Mouse (Mus musculus) heart, embryonic 14.5 days (tissue): ENCODE measurements around the gene Gm21812. TPM values are rescaled to one million over a fixed set of nuclear protein-coding genes. Genes with fewer than 3 reads are reported as not detected.
"Not testable (repeated sequence)": the region's sequence is repeated elsewhere in the genome, so short reads cannot be mapped to it uniquely, and the experiment has no call there.

Source experiments
- ATAC-seq: fragments of 200-750 bp; cut with Nextera tagmentation; 2 replicates; pipeline ENCODE4 v1.8.0; 2017; ENCODE audit warnings: low read depth, moderate TSS enrichment; ENCODE audit not compliant: insufficient number of reproducible peaks, insufficient read depth, low FRiP score
- H3K27ac ChIP-seq, 2 experiments: fragments of 200-500 bp in 1 of 2; fragments of 300-500 bp in 1 of 2; sonication (generic) in 1 of 2; replicated peaks in 1 of 2; 2 replicates each; pipeline ENCODE4 v1.5.1; 2012 to 2014; ENCODE audit warnings: low read depth in 2 of 2, low read length in 2 of 2, control low read depth in 1 of 2, mild to moderate bottlenecking in 1 of 2, mixed read lengths in 1 of 2; ENCODE audit not compliant: control insufficient read depth in 1 of 2, insufficient read depth in 1 of 2
- H3K27me3 ChIP-seq: fragments of 300-500 bp; sonication (generic); 2 replicates; pipeline ENCODE4 v1.6.1; 2014; ENCODE audit warnings: mild to moderate bottlenecking, low read length, control low read depth; ENCODE audit not compliant: control insufficient read depth, insufficient read depth
- H3K36me3 ChIP-seq: fragments of 300-500 bp; sonication (generic); 2 replicates; pipeline ENCODE4 v1.6.1; 2014; ENCODE audit warnings: mild to moderate bottlenecking, control low read depth, low read length, mixed read lengths; ENCODE audit not compliant: control insufficient read depth, insufficient read depth
- H3K4me1 ChIP-seq, 2 experiments: fragments of 200-500 bp in 1 of 2; fragments of 300-500 bp in 1 of 2; sonication (generic) in 1 of 2; 2 replicates each; pipeline ENCODE4 v1.6.1; 2012 to 2014; ENCODE audit warnings: low read length in 2 of 2, control low read depth in 1 of 2, mixed read lengths in 1 of 2; ENCODE audit not compliant: control insufficient read depth in 2 of 2, insufficient read depth in 2 of 2
- H3K4me2 ChIP-seq: fragments of 300-500 bp; sonication (generic); 2 replicates; pipeline ENCODE4 v1.6.1; 2014; ENCODE audit warnings: mild to moderate bottlenecking, low read length
- H3K4me3 ChIP-seq, 2 experiments: fragments of 200-500 bp in 1 of 2; fragments of 300-500 bp in 1 of 2; sonication (generic) in 1 of 2; 2 replicates each; pipeline ENCODE4 v1.5.1; 2012 to 2014; ENCODE audit warnings: low read length in 2 of 2, mild to moderate bottlenecking in 2 of 2, control low read depth in 1 of 2, low read depth in 1 of 2, moderate library complexity in 1 of 2; ENCODE audit not compliant: control insufficient read depth in 1 of 2, insufficient read depth in 1 of 2
- H3K9ac ChIP-seq: fragments of 300-500 bp; sonication (generic); 2 replicates; pipeline ENCODE4 v1.6.1; 2014; ENCODE audit warnings: mild to moderate bottlenecking, low read length
- H3K9me3 ChIP-seq: fragments of 300-500 bp; sonication (generic); 2 replicates; pipeline ENCODE4 v1.6.1; 2016; ENCODE audit warnings: low read length, control low read depth; ENCODE audit not compliant: control insufficient read depth
- WGBS: fragments of 180-500 bp; shearing (Covaris S2); extraction: QIAGEN DNeasy Blood & Tissue Kit; methylation state at CpG from one replicate; pipeline ENCODE4 v1.1.7; 2014; 5-methylcytosine and 5-hydroxymethylcytosine counted together
- polyA plus RNA-seq: library from polyadenylated mRNA; unstranded; fragments of >200 nt; fragmentation: Nextera tagmentation; extraction: Ambion mirVana; gene quantifications from 2 replicates; pipeline ENCODE4 v1.2.1, GENCODE M21; 2014

Gm21812 gene
- polyA plus RNA-seq: not detected in 2 replicates

- not testable (repeated sequence) for ATAC-seq, H3K4me1 ChIP-seq, H3K9ac ChIP-seq, H3K4me2 ChIP-seq, H3K9me3 ChIP-seq, H3K36me3 ChIP-seq, H3K4me3 ChIP-seq, H3K27me3 ChIP-seq, H3K27ac ChIP-seq
- WGBS: no CpG with 5 or more reads among the region's 4 CpGs
Measured at GRCm38 (mm10) chrY:9347084-9347483, at the start of gene Gm21812. Gene Gm21812 (minus strand): TSS chrY:9347184.

Other genes starting within 250 kb of the Gm21812 start
- gene Gm21292, start 213.3 kb downstream of the Gm21812 start, polyA plus RNA-seq: not detected in 2 replicates
- gene Gm21721, start 145.0 kb downstream of the Gm21812 start, polyA plus RNA-seq: not detected in 2 replicates
- not detected in 2 replicates for gene Gm21874, start 69.0 kb upstream of the Gm21812 start, polyA plus RNA-seq